Mouse (Mus musculus) myocyte (in vitro differentiated cells): Measurements from ENCODE around the gene Daglb. TPM values are rescaled to one million over a fixed set of nuclear protein-coding genes. Genes with fewer than 3 reads are reported as not detected.

Source experiments
- H3K27me3 ChIP-seq: one replicate; pipeline ENCODE4 v1.6.1; 2011; ENCODE audit not compliant: control insufficient read depth, insufficient read depth, insufficient read length
- H3K36me3 ChIP-seq: one replicate; pipeline ENCODE4 v1.6.1; 2011; ENCODE audit not compliant: control insufficient read depth, insufficient read depth
- H3K4me2 ChIP-seq: one replicate; pipeline ENCODE4 v1.6.1; 2011; ENCODE audit warnings: low read depth, control low read depth
- H3K4me3 ChIP-seq: one replicate; pipeline ENCODE4 v1.5.1; 2011; ENCODE audit warnings: mild to moderate bottlenecking, control low read depth, moderate library complexity
- H3K79me2 ChIP-seq: one replicate; pipeline ENCODE4 v1.6.1; 2011; ENCODE audit not compliant: control insufficient read depth, insufficient read depth
- H3ac ChIP-seq: one replicate; pipeline ENCODE4 v1.6.1; 2011; ENCODE audit not compliant: control insufficient read depth, insufficient read length
- CEBPB ChIP-seq: IDR thresholded peaks from 2 replicates; pipeline ENCODE4 v1.6.1; 2011; ENCODE audit warnings: mild to moderate bottlenecking, moderate library complexity; ENCODE audit not compliant: poor library complexity, insufficient read depth, severe bottlenecking
- E2F4 ChIP-seq: IDR thresholded peaks from one replicate; pipeline ENCODE4 v1.6.1; 2011; ENCODE audit warnings: mild to moderate bottlenecking, control low read depth, moderate library complexity; ENCODE audit not compliant: insufficient read depth
- MAX ChIP-seq: IDR thresholded peaks from one replicate; pipeline ENCODE4 v1.6.1; 2011; ENCODE audit warnings: low read depth, mild to moderate bottlenecking, control low read depth
- MYOD1 ChIP-seq, 3 experiments: IDR thresholded peaks; one replicate each; pipeline ENCODE4 v1.6.1; 2011; ENCODE audit warnings: control low read depth in 2 of 3, low read depth in 2 of 3, mild to moderate bottlenecking in 2 of 3, moderate library complexity in 1 of 3; ENCODE audit not compliant: insufficient read length in 2 of 3, control insufficient read depth in 1 of 3
- MYOG ChIP-seq, 3 experiments: IDR thresholded peaks; one replicate each; pipeline ENCODE4 v1.6.1; 2011; ENCODE audit warnings: control low read depth in 2 of 3, low read depth in 2 of 3, mild to moderate bottlenecking in 2 of 3; ENCODE audit not compliant: insufficient read length in 2 of 3, control insufficient read depth in 1 of 3, insufficient read depth in 1 of 3
- POLR2A ChIP-seq: IDR thresholded peaks from one replicate; pipeline ENCODE4 v1.6.1; 2011; ENCODE audit warnings: low read depth, mild to moderate bottlenecking, control low read depth, moderate library complexity; ENCODE audit not compliant: insufficient read length
- POLR2AphosphoS2 ChIP-seq: IDR thresholded peaks from one replicate; pipeline ENCODE4 v1.6.1; 2011; ENCODE audit warnings: low read depth, control low read depth; ENCODE audit not compliant: insufficient read length
- REST ChIP-seq: IDR thresholded peaks from one replicate; pipeline ENCODE4 v1.6.1; 2011; ENCODE audit warnings: mild to moderate bottlenecking, control low read depth, moderate library complexity; ENCODE audit not compliant: insufficient read depth, insufficient read length
- SRF ChIP-seq: IDR thresholded peaks from one replicate; pipeline ENCODE4 v1.6.1; 2011; ENCODE audit warnings: low read depth; ENCODE audit not compliant: control insufficient read depth, insufficient read length
- TCF12 ChIP-seq: IDR thresholded peaks from one replicate; pipeline ENCODE4 v1.6.1; 2011; ENCODE audit warnings: mild to moderate bottlenecking, control low read depth; ENCODE audit not compliant: poor library complexity, insufficient read depth, severe bottlenecking
- TCF3 ChIP-seq: IDR thresholded peaks from one replicate; pipeline ENCODE4 v1.6.1; 2011; ENCODE audit warnings: low read depth, control low read depth; ENCODE audit not compliant: insufficient read length
- USF1 ChIP-seq: IDR thresholded peaks from one replicate; pipeline ENCODE4 v1.6.1; 2011; ENCODE audit warnings: low read depth, mild to moderate bottlenecking, control low read depth, moderate library complexity
- polyA plus RNA-seq: library from polyadenylated mRNA; unstranded; fragments of >200 nt; fragmentation: generic; extraction: Trizol; gene quantifications from one replicate; pipeline ENCODE4 v1.2.1, GENCODE M21; 2012; ENCODE audit warnings: missing spikeins

Gene Daglb
- polyA plus RNA-seq, 1 experiment = 3.9 TPM

- Histone ChIP-seq H3K79me2 (no peaks in the 10 kb centered on the region), H3K27me3 (no peaks in the 10 kb centered on the region), H3K36me3 (no peaks in the 10 kb centered on the region), H3ac (no peak overlapping the region), H3K4me3 (no peak overlapping the region), H3K4me2 (no peak overlapping the region)
- TF ChIP-seq TCF12 = no peak
Measured at GRCm38 (mm10) chr5:143471953-143472618, 7.7 kb downstream of the Daglb start.

DNA sequence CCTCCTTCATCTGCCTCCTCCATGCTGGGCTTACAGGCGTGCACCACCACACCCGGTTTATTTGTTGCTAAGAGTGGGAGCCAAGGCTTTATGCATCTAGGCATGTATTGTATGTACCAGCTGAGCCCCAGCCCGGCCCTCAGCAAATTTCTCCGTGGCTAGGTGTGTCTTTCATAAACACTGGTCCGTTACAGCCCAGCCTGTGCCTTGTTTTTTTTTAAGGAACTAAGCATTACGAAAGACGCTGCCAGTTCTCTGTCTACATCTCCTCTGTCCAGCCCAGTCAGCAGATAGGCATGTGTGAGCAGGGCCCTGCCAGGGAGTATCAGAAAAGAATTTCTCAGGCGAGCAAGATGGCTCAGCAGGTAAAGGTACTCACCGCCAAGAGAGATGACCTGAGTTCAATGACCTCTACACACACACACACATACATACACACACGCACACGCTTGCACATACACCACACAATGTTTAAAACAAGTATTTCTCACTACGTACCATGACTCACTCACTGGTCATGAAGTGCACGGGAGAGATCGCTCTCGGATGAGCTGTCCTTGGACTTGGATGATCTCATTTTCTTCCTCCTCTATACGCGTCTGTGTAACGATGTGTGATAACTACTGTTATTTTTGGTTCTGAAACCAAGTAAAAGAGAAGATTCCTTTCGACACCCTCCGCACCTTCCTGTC is 10.9 kb downstream of the Daglb start:
- no peaks in the 10 kb centered on the region for H3K79me2 ChIP-seq
- no peaks in the 10 kb centered on the region for H3K36me3 ChIP-seq
- H3K4me3 ChIP-seq = no peak overlapping the region
- no peaks in the 10 kb centered on the region for H3K27me3 ChIP-seq
- TF ChIP-seq MYOD1 (IDR thresholded peaks at IDR 0.05; ENCODE audit: control insufficient read depth in 1 of 3, insufficient read length in 2 of 3, low read depth in 2 of 3) = no peak
- TF ChIP-seq MAX = no peak
- no peak for TF ChIP-seq REST
- TF ChIP-seq POLR2A = no peak
- no peak for TF ChIP-seq E2F4
- TF ChIP-seq USF1 = no peak
- no peak for TF ChIP-seq TCF3
- TF ChIP-seq POLR2AphosphoS2 = no peak
- no peak for TF ChIP-seq MYOG (IDR thresholded peaks at IDR 0.05; ENCODE audit: control insufficient read depth in 1 of 3, insufficient read depth in 1 of 3, insufficient read length in 2 of 3, low read depth in 2 of 3)
- no peak for TF ChIP-seq TCF12
- TF ChIP-seq CEBPB = no peak
- TF ChIP-seq SRF = no peak
- H3ac ChIP-seq = no peak overlapping the region
- H3K4me2 ChIP-seq = peak overlapping the region; percentile 60

DNA sequence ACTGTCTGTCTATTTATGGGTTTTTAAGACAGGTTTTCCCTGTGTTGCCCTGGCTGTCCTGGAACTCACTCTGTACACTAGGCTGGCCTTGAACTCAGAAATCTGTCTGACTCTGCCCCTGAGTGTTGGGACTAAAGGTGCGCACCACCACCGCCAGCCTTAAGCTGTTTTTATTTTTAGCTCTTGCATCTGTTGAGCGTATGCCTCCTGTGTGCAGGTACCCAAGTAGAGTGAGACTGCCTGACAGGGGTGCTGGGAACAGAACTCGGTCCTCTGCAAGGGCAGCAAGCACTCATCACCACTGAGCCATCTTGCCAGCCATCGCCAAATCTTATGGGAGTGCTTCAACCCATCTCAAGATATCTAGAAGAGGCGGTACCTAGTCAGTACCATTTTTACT is 11.6 kb downstream of the Daglb start:
- H3K36me3 ChIP-seq = no peaks in the 10 kb centered on the region

GRCm38 (mm10) chr5:143477901-143478300 is 13.5 kb downstream of the Daglb start:
- H3ac ChIP-seq = no peak overlapping the region
- no peak overlapping the region for H3K4me3 ChIP-seq
- no peak overlapping the region for H3K4me2 ChIP-seq
- H3K36me3 ChIP-seq = no peaks in the 10 kb centered on the region
- no peak for TF ChIP-seq E2F4
- no peak for TF ChIP-seq SRF
- TF ChIP-seq TCF12 = no peak
- no peak for TF ChIP-seq MYOD1 (IDR thresholded peaks at IDR 0.05; ENCODE audit: control insufficient read depth in 1 of 3, insufficient read length in 2 of 3, low read depth in 2 of 3)
- no peak for TF ChIP-seq USF1
- TF ChIP-seq REST = no peak
- no peak for TF ChIP-seq POLR2AphosphoS2
- no peak for TF ChIP-seq TCF3
- TF ChIP-seq MYOG (IDR thresholded peaks at IDR 0.05; ENCODE audit: control insufficient read depth in 1 of 3, insufficient read depth in 1 of 3, insufficient read length in 2 of 3, low read depth in 2 of 3) = no peak
- TF ChIP-seq CEBPB = no peak
- no peak for TF ChIP-seq POLR2A
- TF ChIP-seq MAX = no peak
- no peaks in the 10 kb centered on the region for H3K27me3 ChIP-seq
- no peaks in the 10 kb centered on the region for H3K79me2 ChIP-seq

More for the DNA sequence above, 11.6 kb downstream of the Daglb start:
- no peak overlapping the region for H3ac ChIP-seq
- peak overlapping the region; percentile 60 for H3K4me2 ChIP-seq
- H3K27me3 ChIP-seq = no peaks in the 10 kb centered on the region
- no peaks in the 10 kb centered on the region for H3K79me2 ChIP-seq
- TF ChIP-seq USF1 = no peak
- no peak for TF ChIP-seq TCF12
- TF ChIP-seq POLR2AphosphoS2 = no peak
- TF ChIP-seq MYOD1 (IDR thresholded peaks at IDR 0.05; ENCODE audit: control insufficient read depth in 1 of 3, insufficient read length in 2 of 3, low read depth in 2 of 3) = no peak
- no peak for TF ChIP-seq CEBPB
- TF ChIP-seq POLR2A = no peak
- no peak for TF ChIP-seq MAX
- no peak for TF ChIP-seq SRF
- no peak for TF ChIP-seq REST
- H3K4me3 ChIP-seq = no peak overlapping the region

GRCm38 (mm10) chr5:143484955-143485354 is 20.6 kb downstream of the Daglb start:
- TF ChIP-seq REST (no peak), E2F4 (no peak), USF1 (no peak), TCF12 (no peak), TCF3 (no peak), POLR2A (no peak), MYOG (IDR thresholded peaks at IDR 0.05; ENCODE audit: control insufficient read depth in 1 of 3, insufficient read depth in 1 of 3, insufficient read length in 2 of 3, low read depth in 2 of 3) (no peak), SRF (no peak), POLR2AphosphoS2 (no peak), MYOD1 (IDR thresholded peaks at IDR 0.05; ENCODE audit: control insufficient read depth in 1 of 3, insufficient read length in 2 of 3, low read depth in 2 of 3) (no peak), CEBPB (no peak)
- Histone ChIP-seq H3K27me3 (no peaks in the 10 kb centered on the region), H3K36me3 (no peaks in the 10 kb centered on the region), H3ac (no peak overlapping the region), H3K4me3 (no peak overlapping the region), H3K4me2 (no peak overlapping the region), H3K79me2 (no peaks in the 10 kb centered on the region)
